Mouse (Mus musculus): ENCODE data around the gene Ank2.

Gene Ank2

GRCm38 (mm10) chr3:127019728-127020127 lies 479.4 kb downstream of the Ank2 start:
- DNase-seq (ENCODE audit: low spot score): no peak

- DNase-seq (ENCODE audit: low spot score): no peak
Measured at GRCm38 (mm10) chr3:127019109-127019508, 480.0 kb downstream of the Ank2 start.

- no peak for DNase-seq (ENCODE audit: low spot score)
Measured at GRCm38 (mm10) chr3:127017523-127017922, 481.6 kb downstream of the Ank2 start.

GRCm38 (mm10) chr3:127015596-127015995 lies 483.6 kb downstream of the Ank2 start:
- no peak for DNase-seq (ENCODE audit: low spot score)

- no peak for DNase-seq (ENCODE audit: low spot score)
Measured at GRCm38 (mm10) chr3:127015175-127015574, 484.0 kb downstream of the Ank2 start.

- DNase-seq (ENCODE audit: low spot score): no peak
Measured at GRCm38 (mm10) chr3:127013976-127014375, 485.2 kb downstream of the Ank2 start.

- no peak for DNase-seq (ENCODE audit: low spot score)
Measured at GRCm38 (mm10) chr3:127012525-127012924, 486.6 kb downstream of the Ank2 start.

GRCm38 (mm10) chr3:127005898-127006673 lies 493.1 kb downstream of the Ank2 start:
- no peak for DNase-seq (ENCODE audit: low spot score)

GRCm38 (mm10) chr3:127004860-127005633 lies 494.1 kb downstream of the Ank2 start:
- no peak for DNase-seq (ENCODE audit: low spot score)

GRCm38 (mm10) chr3:127003946-127004345 lies 495.2 kb downstream of the Ank2 start:
- no peak for DNase-seq (ENCODE audit: low spot score)

- no peak for DNase-seq (ENCODE audit: low spot score)
Measured at GRCm38 (mm10) chr3:126998742-126999112, 500.4 kb downstream of the Ank2 start.

GRCm38 (mm10) chr3:126998008-126998741 lies 501.0 kb downstream of the Ank2 start:
- peak; percentile 10 for DNase-seq (ENCODE audit: low spot score)

- no peak for DNase-seq (ENCODE audit: low spot score)
Measured at GRCm38 (mm10) chr3:126997391-126998007, 501.7 kb downstream of the Ank2 start.

- no peak for DNase-seq (ENCODE audit: low spot score)
Measured at GRCm38 (mm10) chr3:126996721-126997120, 502.4 kb downstream of the Ank2 start.

- DNase-seq (ENCODE audit: low spot score): no peak
Measured at GRCm38 (mm10) chr3:126995970-126996369, 503.2 kb downstream of the Ank2 start.

- no peak for DNase-seq (ENCODE audit: low spot score)
Measured at GRCm38 (mm10) chr3:126994149-126994548, 505.0 kb downstream of the Ank2 start.

- DNase-seq (ENCODE audit: low spot score): no peak
Measured at GRCm38 (mm10) chr3:126989936-126990335, 509.2 kb downstream of the Ank2 start.

- DNase-seq (ENCODE audit: low spot score): no peak
Measured at GRCm38 (mm10) chr3:126986687-126987086, 512.5 kb downstream of the Ank2 start.

GRCm38 (mm10) chr3:126982814-126983213 lies 516.3 kb downstream of the Ank2 start:
- DNase-seq (ENCODE audit: low spot score): no peak

GRCm38 (mm10) chr3:126981163-126981562 lies 518.0 kb downstream of the Ank2 start:
- DNase-seq (ENCODE audit: low spot score): no peak

- no peak for DNase-seq (ENCODE audit: low spot score)
Measured at GRCm38 (mm10) chr3:126979635-126980034, 519.5 kb downstream of the Ank2 start.

- DNase-seq (ENCODE audit: low spot score): peak; percentile 39
Measured at GRCm38 (mm10) chr3:126978768-126979410, 520.3 kb downstream of the Ank2 start.
